Mouse (Mus musculus) liver, embryonic 13.5 days (tissue): ENCODE measurements around the gene Tuba4a. TPM values are rescaled to one million over a fixed set of nuclear protein-coding genes. Genes with fewer than 3 reads are reported as not detected.
"Not testable (repeated sequence)": the region's sequence is repeated elsewhere in the genome, so short reads cannot be mapped to it uniquely, and the experiment has no call there.

Experiments used
- ATAC-seq: fragments of 200-750 bp; cut with Nextera tagmentation; 2 replicates; pipeline ENCODE4 v1.8.0; 2017; ENCODE audit warnings: low read depth, mild to moderate bottlenecking, moderate number of reproducible peaks, moderate library complexity
- DNase-seq: peaks from one replicate; pipeline ENCODE4 v3.0.0; 2022
- H3K27ac ChIP-seq: fragments of 300-500 bp; sonication (generic); 2 replicates; pipeline ENCODE4 v1.5.1; 2015; ENCODE audit warnings: moderate library complexity, mild to moderate bottlenecking, inconsistent platforms
- H3K27me3 ChIP-seq: fragments of 300-500 bp; sonication (generic); 2 replicates; pipeline ENCODE4 v1.6.1; 2015; ENCODE audit warnings: mild to moderate bottlenecking, inconsistent platforms
- H3K36me3 ChIP-seq: fragments of 300-500 bp; sonication (generic); 2 replicates; pipeline ENCODE4 v1.6.1; 2015; ENCODE audit warnings: mild to moderate bottlenecking, inconsistent platforms
- H3K4me1 ChIP-seq: fragments of 300-500 bp; sonication (generic); replicated peaks from 2 replicates; pipeline ENCODE4 v1.6.1; 2015; ENCODE audit warnings: inconsistent platforms
- H3K4me2 ChIP-seq: fragments of 300-500 bp; sonication (generic); 2 replicates; pipeline ENCODE4 v1.6.1; 2015; ENCODE audit warnings: inconsistent platforms, mild to moderate bottlenecking, moderate library complexity
- H3K4me3 ChIP-seq: fragments of 300-500 bp; sonication (generic); replicated peaks from 2 replicates; pipeline ENCODE4 v1.5.1; 2015; ENCODE audit warnings: mild to moderate bottlenecking, inconsistent platforms
- H3K9ac ChIP-seq: fragments of 300-500 bp; sonication (generic); 2 replicates; pipeline ENCODE4 v1.6.1; 2015; ENCODE audit warnings: mild to moderate bottlenecking, inconsistent platforms
- H3K9me3 ChIP-seq: fragments of 300-500 bp; sonication (generic); replicated peaks from 2 replicates; pipeline ENCODE4 v1.6.1; 2016; ENCODE audit warnings: inconsistent platforms
- WGBS: fragments of 180-500 bp; shearing (Covaris S2); methylation state at CpG from one replicate; pipeline ENCODE4 v1.1.7; 2015; ENCODE audit not compliant: insufficient replicate concordance; 5-methylcytosine and 5-hydroxymethylcytosine counted together
- polyA plus RNA-seq: library from polyadenylated mRNA; unstranded; fragments of >200 nt; fragmentation: Nextera tagmentation; extraction: Ambion mirVana; gene quantifications from 2 replicates; pipeline ENCODE4 v1.2.1, GENCODE M21; 2015

The Tuba4a gene
- polyA plus RNA-seq, 1 experiment from 2014 or later, result 456 TPM

GRCm38 (mm10) chr1:75250498-75250897 is 30.8 kb upstream of the Tuba4a start:
- Histone ChIP-seq H3K4me1 (peaks cover 38% of the 10 kb centered on the region), H3K4me3 (no peak overlapping the region), H3K27me3 (peaks cover 4% of the 10 kb centered on the region), H3K9ac (no peak overlapping the region), H3K27ac (peak overlapping the region; percentile 30; the same call in 1 of the 2 replicates), H3K9me3 (no peaks in the 10 kb centered on the region), H3K36me3 (no peaks in the 10 kb centered on the region), H3K4me2 (no peak overlapping the region)
- 80% methylated on average over 3 of the region's 3 CpGs for WGBS
- DNase-seq (no peak), ATAC-seq (no peak)

- ATAC-seq (no peak), DNase-seq (no peak)
- H3K9me3 ChIP-seq, result no peaks in the 10 kb centered on the region
- WGBS, result 56% methylated on average over 9 of the region's 9 CpGs
- H3K4me3 ChIP-seq, result no peak overlapping the region
- peaks cover 4% of the 10 kb centered on the region for H3K27me3 ChIP-seq
- peaks cover 7% of the 10 kb centered on the region for H3K36me3 ChIP-seq
- peaks cover 38% of the 10 kb centered on the region for H3K4me1 ChIP-seq
- H3K9ac ChIP-seq, result 0 out of 2 replicates have a peak overlapping the region, but pooled peaks have one; percentile 22
- H3K4me2 ChIP-seq, result no peak overlapping the region
- peak overlapping the region; percentile 66; the same call in 1 of the 2 replicates for H3K27ac ChIP-seq
These were observed 28.5 kb upstream of the Tuba4a start for GRCm38 (mm10) chr1:75248041-75248772.

GRCm38 (mm10) chr1:75247071-75247930 is 27.6 kb upstream of the Tuba4a start:
- Histone ChIP-seq H3K36me3 (peaks cover 12% of the 10 kb centered on the region), H3K27me3 (peaks cover 3% of the 10 kb centered on the region), H3K9ac (no peak overlapping the region), H3K4me3 (no peak overlapping the region), H3K4me2 (no peak overlapping the region), H3K4me1 (peaks cover 37% of the 10 kb centered on the region), H3K27ac (no peak overlapping the region; the same call in 1 of the 2 replicates), H3K9me3 (no peaks in the 10 kb centered on the region)
- DNase-seq (no peak), ATAC-seq (no peak)
- 76% methylated on average over 16 of the region's 16 CpGs for WGBS

GRCm38 (mm10) chr1:75244836-75245235 is 25.2 kb upstream of the Tuba4a start:
- ATAC-seq (peak; percentile 43), DNase-seq (no peak)
- 21% methylated on average over 4 of the region's 4 CpGs for WGBS
- H3K36me3 ChIP-seq, result peaks cover 27% of the 10 kb centered on the region
- H3K4me1 ChIP-seq, result peaks cover 17% of the 10 kb centered on the region
- H3K4me3 ChIP-seq, result no peak overlapping the region
- no peaks in the 10 kb centered on the region for H3K9me3 ChIP-seq
- no peaks in the 10 kb centered on the region for H3K27me3 ChIP-seq
- H3K9ac ChIP-seq, result no peak overlapping the region
- no peak overlapping the region for H3K4me2 ChIP-seq
- 0 out of 2 replicates have a peak overlapping the region, but pooled peaks have one; percentile 5 for H3K27ac ChIP-seq

GRCm38 (mm10) chr1:75244175-75244826 is 24.6 kb upstream of the Tuba4a start:
- Histone ChIP-seq H3K4me3 (no peak overlapping the region), H3K9ac (no peak overlapping the region), H3K36me3 (peaks cover 32% of the 10 kb centered on the region), H3K27ac (peak overlapping the region; percentile 5; the same call in 1 of the 2 replicates), H3K4me2 (no peak overlapping the region), H3K9me3 (no peaks in the 10 kb centered on the region), H3K27me3 (no peaks in the 10 kb centered on the region), H3K4me1 (peaks cover 18% of the 10 kb centered on the region)
- ATAC-seq (peak; percentile 19), DNase-seq (no peak)
- WGBS, result 90% methylated on average over 12 of the region's 12 CpGs

GRCm38 (mm10) chr1:75243411-75243810 is 23.7 kb upstream of the Tuba4a start:
- DNase-seq, result no peak
- peaks cover 34% of the 10 kb centered on the region for H3K36me3 ChIP-seq
- no peak overlapping the region for H3K4me2 ChIP-seq
- no peak overlapping the region for H3K9ac ChIP-seq
- H3K4me1 ChIP-seq, result peaks cover 17% of the 10 kb centered on the region
- no peak for ATAC-seq
- no peak overlapping the region for H3K4me3 ChIP-seq
- H3K27ac ChIP-seq, result no peak overlapping the region
- WGBS, result 85% methylated on average over 14 of the region's 14 CpGs
- no peaks in the 10 kb centered on the region for H3K27me3 ChIP-seq
- no peaks in the 10 kb centered on the region for H3K9me3 ChIP-seq

- Histone ChIP-seq H3K9ac (no peak overlapping the region), H3K4me3 (no peak overlapping the region), H3K9me3 (no peaks in the 10 kb centered on the region), H3K27me3 (no peaks in the 10 kb centered on the region), H3K36me3 (peaks cover 34% of the 10 kb centered on the region), H3K4me2 (no peak overlapping the region), H3K27ac (no peak overlapping the region), H3K4me1 (peaks cover 43% of the 10 kb centered on the region)
- ATAC-seq (no peak), DNase-seq (no peak)
- 91% methylated on average over 10 of the region's 10 CpGs for WGBS
These were observed 19.9 kb upstream of the Tuba4a start for GRCm38 (mm10) chr1:75239591-75239990.

- ATAC-seq (peak; percentile 96), DNase-seq (peak; percentile 94)
- Histone ChIP-seq H3K27ac (peak within 1 kb of the TSS; percentile 99), H3K27me3 (no peaks in the 10 kb centered on the region), H3K9ac (peak within 1 kb of the TSS; percentile 77), H3K4me1 (peaks cover 61% of the 10 kb centered on the region), H3K4me3 (peak within 1 kb of the TSS; percentile 65), H3K4me2 (peak within 1 kb of the TSS; percentile 87), H3K36me3 (peaks cover 19% of the 10 kb centered on the region), H3K9me3 (no peaks in the 10 kb centered on the region)
- 1% methylated on average over 64 of the region's 64 CpGs for WGBS
These were observed 16.7 kb upstream of the Tuba4a start, which contains the start of gene Dnajb2 for GRCm38 (mm10) chr1:75236117-75237050. Gene Dnajb2, plus strand, starts transcription at chr1:75236406.

- peak overlapping the region; percentile 77 for H3K9ac ChIP-seq
- no peaks in the 10 kb centered on the region for H3K9me3 ChIP-seq
- H3K36me3 ChIP-seq, result peaks cover 5% of the 10 kb centered on the region
- 0 out of 2 replicates have a peak overlapping the region, but pooled peaks have one; percentile 65 for H3K4me3 ChIP-seq
- H3K4me2 ChIP-seq, result peak overlapping the region; percentile 87; the same call in 1 of the 2 replicates
- H3K4me1 ChIP-seq, result peaks cover 79% of the 10 kb centered on the region
- peak; percentile 68 for DNase-seq
- WGBS, result under 1% methylated on average over 8 of the region's 8 CpGs
- no peaks in the 10 kb centered on the region for H3K27me3 ChIP-seq
- no peak for ATAC-seq
- peak overlapping the region; percentile 99 for H3K27ac ChIP-seq
These were observed 14.9 kb upstream of the Tuba4a start for GRCm38 (mm10) chr1:75234606-75235005.

- not testable (repeated sequence) for H3K4me2 ChIP-seq, H3K27ac ChIP-seq, H3K4me3 ChIP-seq, ATAC-seq, H3K36me3 ChIP-seq, DNase-seq, H3K27me3 ChIP-seq, H3K9me3 ChIP-seq, H3K9ac ChIP-seq
- WGBS, result 52% methylated on average over 4 of the region's 4 CpGs
- peaks cover 73% of the 10 kb centered on the region for H3K4me1 ChIP-seq
These were observed 12.8 kb upstream of the Tuba4a start for GRCm38 (mm10) chr1:75232489-75232888.
